Mouse (Mus musculus) kidney, embryonic 14.5 days (tissue): Measurements from ENCODE around the gene Trib3. TPM values are rescaled to one million over a fixed set of nuclear protein-coding genes. Genes with fewer than 3 reads are reported as not detected.
A peak's percentile ranks its signal among the peaks of the same experiment; 100 is the strongest.
"Not testable (repeated sequence)": the region's sequence is repeated elsewhere in the genome, so short reads cannot be mapped to it uniquely, and the experiment has no call there.

ENCODE experiments used
- ATAC-seq: fragments of 200-750 bp; cut with Nextera tagmentation; 2 replicates; pipeline ENCODE4 v1.8.0; 2017; ENCODE audit warnings: moderate number of reproducible peaks, mild to moderate bottlenecking, moderate TSS enrichment, moderate library complexity; ENCODE audit not compliant: low FRiP score, low TSS enrichment
- H3K27ac ChIP-seq: fragments of 300-500 bp; sonication (generic); 2 replicates; pipeline ENCODE4 v1.5.1; 2014; ENCODE audit warnings: low read depth, mild to moderate bottlenecking, low read length, moderate library complexity, mixed read lengths
- H3K27me3 ChIP-seq: fragments of 300-500 bp; sonication (generic); 2 replicates; pipeline ENCODE4 v1.6.1; 2014; ENCODE audit warnings: mild to moderate bottlenecking, low read length; ENCODE audit not compliant: control insufficient read depth, insufficient read depth
- H3K36me3 ChIP-seq: fragments of 300-500 bp; sonication (generic); 2 replicates; pipeline ENCODE4 v1.6.1; 2014; ENCODE audit warnings: low read length, mixed read lengths; ENCODE audit not compliant: control insufficient read depth, insufficient read depth
- H3K4me1 ChIP-seq: fragments of 300-500 bp; sonication (generic); 2 replicates; pipeline ENCODE4 v1.6.1; 2014; ENCODE audit warnings: low read length, mixed read lengths; ENCODE audit not compliant: control insufficient read depth, insufficient read depth
- H3K4me2 ChIP-seq: fragments of 300-500 bp; sonication (generic); replicated peaks from 2 replicates; pipeline ENCODE4 v1.6.1; 2014; ENCODE audit warnings: low read depth, mild to moderate bottlenecking, low read length
- H3K4me3 ChIP-seq: fragments of 300-500 bp; sonication (generic); 2 replicates; pipeline ENCODE4 v1.5.1; 2014; ENCODE audit warnings: mild to moderate bottlenecking, low read length
- H3K9ac ChIP-seq: fragments of 300-500 bp; sonication (generic); 2 replicates; pipeline ENCODE4 v1.6.1; 2014; ENCODE audit warnings: low read depth, mild to moderate bottlenecking, low read length, moderate library complexity
- H3K9me3 ChIP-seq: fragments of 300-500 bp; sonication (generic); 2 replicates; pipeline ENCODE4 v1.6.1; 2016; ENCODE audit warnings: low read length; ENCODE audit not compliant: control insufficient read depth
- WGBS: fragments of 180-500 bp; shearing (Covaris S2); extraction: QIAGEN DNeasy Blood & Tissue Kit; methylation state at CpG from one replicate; pipeline ENCODE4 v1.1.7; 2014; 5-methylcytosine and 5-hydroxymethylcytosine counted together
- polyA plus RNA-seq: library from polyadenylated mRNA; unstranded; fragments of >200 nt; fragmentation: Nextera tagmentation; extraction: Ambion mirVana; gene quantifications from 2 replicates; pipeline ENCODE4 v1.2.1, GENCODE M21; 2014

The Trib3 gene
- polyA plus RNA-seq, 1 experiment from 2014 or later = 0.57 TPM

DNA sequence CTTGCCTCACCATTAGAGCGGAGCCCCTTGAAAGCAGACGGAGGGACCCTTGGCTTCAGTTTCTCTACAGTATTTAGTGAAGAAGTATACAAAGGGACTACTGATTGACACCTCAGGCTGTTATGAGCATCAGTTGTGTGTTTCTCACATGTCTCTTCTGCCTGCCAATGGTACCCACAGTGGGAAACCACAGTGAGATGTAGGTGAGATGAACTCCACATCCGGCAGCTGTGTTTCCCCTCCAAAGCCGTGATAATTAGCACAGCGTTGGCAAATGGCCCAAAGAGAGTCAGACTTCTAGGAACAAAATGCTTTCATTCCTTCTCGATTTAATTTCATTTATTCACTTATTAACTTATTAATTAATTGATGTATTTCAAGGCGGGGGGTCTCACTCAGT lies 28.3 kb upstream of the Trib3 start:
- Histone ChIP-seq H3K4me3 (no peak overlapping the region), H3K4me1 (peaks cover 6% of the 10 kb centered on the region; the same call in 1 of the 2 replicates), H3K36me3 (no peaks in the 10 kb centered on the region), H3K27me3 (peaks cover 8% of the 10 kb centered on the region), H3K27ac (no peak overlapping the region), H3K4me2 (no peak overlapping the region), H3K9ac (no peak overlapping the region), H3K9me3 (no peaks in the 10 kb centered on the region)
- 84% methylated on average over 7 of the region's 7 CpGs for WGBS
- no peak for ATAC-seq

- Histone ChIP-seq H3K36me3 (no peaks in the 10 kb centered on the region), H3K4me3 (no peak overlapping the region), H3K4me2 (no peak overlapping the region), H3K27me3 (no peaks in the 10 kb centered on the region; the same call in 1 of the 2 replicates), H3K4me1 (0 out of 2 replicates have a peak, but pooled peaks cover 3% of the 10 kb centered on the region), H3K9ac (no peak overlapping the region), H3K9me3 (no peaks in the 10 kb centered on the region), H3K27ac (no peak overlapping the region)
- ATAC-seq = peak; percentile 41; the same call in 1 of the 2 replicates
- WGBS = 30% methylated on average over 14 of the region's 14 CpGs
These were observed 24.8 kb upstream of the Trib3 start for GRCm38 (mm10) chr2:152368532-152369140.

DNA sequence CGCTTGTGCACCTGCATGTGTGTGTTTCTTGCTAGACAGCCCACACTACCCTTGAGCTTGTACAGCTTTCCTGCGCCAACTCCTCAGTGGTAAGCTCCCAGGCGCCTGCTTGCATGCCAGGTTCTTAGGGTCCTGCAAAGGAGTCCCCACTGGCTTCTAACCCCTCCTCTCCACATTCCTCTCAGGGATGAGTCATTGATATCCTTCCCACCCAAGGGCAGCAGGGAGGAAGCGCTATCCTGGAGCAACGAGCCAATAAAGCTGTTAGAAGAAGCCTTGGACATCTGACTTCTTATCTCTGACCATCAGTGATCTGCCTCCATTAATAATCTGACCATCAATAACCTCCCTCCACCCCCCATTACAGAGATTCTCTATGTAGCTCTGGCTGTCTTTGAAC lies 24.1 kb upstream of the Trib3 start:
- Histone ChIP-seq H3K4me3 (no peak overlapping the region), H3K36me3 (no peaks in the 10 kb centered on the region), H3K4me1 (0 out of 2 replicates have a peak, but pooled peaks cover 5% of the 10 kb centered on the region), H3K4me2 (no peak overlapping the region), H3K9ac (no peak overlapping the region), H3K9me3 (no peaks in the 10 kb centered on the region), H3K27me3 (no peaks in the 10 kb centered on the region; the same call in 1 of the 2 replicates), H3K27ac (no peak overlapping the region)
- no peak for ATAC-seq
- 70% methylated on average over 5 of the region's 5 CpGs for WGBS

- no peaks in the 10 kb centered on the region for H3K9me3 ChIP-seq
- H3K27me3 ChIP-seq = no peaks in the 10 kb centered on the region
- 0 out of 2 replicates have a peak overlapping the region, but pooled peaks have one; percentile 6 for H3K4me3 ChIP-seq
- H3K27ac ChIP-seq = peak overlapping the region; percentile 17; the same call in 1 of the 2 replicates
- peak; percentile 75 for ATAC-seq
- WGBS = 11% methylated on average over 17 of the region's 17 CpGs
- H3K4me1 ChIP-seq = peaks cover 8% of the 10 kb centered on the region; the same call in 1 of the 2 replicates
- peak overlapping the region; percentile 37 for H3K4me2 ChIP-seq
- H3K9ac ChIP-seq = no peak overlapping the region
- no peaks in the 10 kb centered on the region for H3K36me3 ChIP-seq
These were observed 19.7 kb upstream of the Trib3 start for GRCm38 (mm10) chr2:152363245-152364147.

DNA sequence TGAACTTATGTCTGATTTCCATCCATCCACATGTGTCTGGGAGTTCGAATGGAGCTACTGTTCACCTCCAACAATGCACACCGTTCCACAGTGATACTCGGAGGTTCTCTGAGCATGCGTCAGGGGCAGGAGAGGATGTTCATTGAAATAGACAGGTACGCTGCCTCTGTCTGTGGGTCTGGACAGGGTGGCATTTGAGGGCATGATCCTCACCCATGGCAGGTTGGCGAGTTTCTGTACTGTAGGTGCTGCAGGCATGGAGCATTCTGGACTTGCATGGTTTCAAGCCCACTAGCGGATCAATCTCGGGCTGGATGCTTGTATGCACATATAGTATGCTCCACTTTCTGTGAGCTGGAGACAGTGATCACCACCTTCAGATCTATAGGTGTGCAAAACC lies 17.4 kb upstream of the Trib3 start:
- Histone ChIP-seq H3K9me3 (no peaks in the 10 kb centered on the region), H3K36me3 (no peaks in the 10 kb centered on the region), H3K27ac (no peak overlapping the region), H3K4me1 (peaks cover 8% of the 10 kb centered on the region; the same call in 1 of the 2 replicates), H3K4me3 (no peak overlapping the region), H3K27me3 (no peaks in the 10 kb centered on the region), H3K9ac (no peak overlapping the region), H3K4me2 (no peak overlapping the region)
- no peak for ATAC-seq
- 92% methylated on average over 8 of the region's 8 CpGs for WGBS

DNA sequence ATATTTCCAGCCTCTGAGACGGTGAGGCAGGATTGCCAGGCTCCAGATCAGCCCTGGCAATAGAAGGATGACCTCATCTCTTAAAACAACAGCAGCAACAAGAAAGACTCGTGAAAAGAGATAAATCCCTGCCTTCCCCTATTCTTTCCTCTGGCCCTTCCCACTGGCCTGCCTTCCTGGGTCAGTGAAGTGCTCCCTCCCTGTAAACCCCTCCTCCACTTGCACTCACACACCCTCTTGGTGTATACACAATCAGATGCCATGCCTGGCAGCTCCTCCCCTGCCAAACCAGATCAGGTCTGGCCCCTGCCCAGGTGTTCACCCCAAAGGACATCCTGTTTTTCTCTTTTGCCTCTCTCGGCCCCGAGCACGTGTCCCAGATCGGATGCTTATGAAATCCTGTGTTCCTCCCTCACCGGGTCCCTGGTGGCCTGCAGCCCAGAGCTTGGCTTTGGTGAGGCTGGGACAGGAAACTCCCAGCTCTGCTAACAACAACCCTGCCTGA lies 16.5 kb upstream of the Trib3 start:
- H3K4me1 ChIP-seq = peaks cover 8% of the 10 kb centered on the region; the same call in 1 of the 2 replicates
- H3K27me3 ChIP-seq = no peaks in the 10 kb centered on the region
- no peak overlapping the region for H3K4me2 ChIP-seq
- H3K9me3 ChIP-seq = no peaks in the 10 kb centered on the region
- WGBS = 48% methylated on average over 7 of the region's 7 CpGs
- no peaks in the 10 kb centered on the region for H3K36me3 ChIP-seq
- H3K27ac ChIP-seq = no peak overlapping the region
- H3K9ac ChIP-seq = no peak overlapping the region
- ATAC-seq = no peak
- H3K4me3 ChIP-seq = no peak overlapping the region

GRCm38 (mm10) chr2:152359616-152360015 lies 15.8 kb upstream of the Trib3 start:
- H3K27ac ChIP-seq = no peak overlapping the region
- peaks cover 8% of the 10 kb centered on the region; the same call in 1 of the 2 replicates for H3K4me1 ChIP-seq
- H3K27me3 ChIP-seq = no peaks in the 10 kb centered on the region
- ATAC-seq = no peak
- no peak overlapping the region for H3K4me3 ChIP-seq
- no peaks in the 10 kb centered on the region for H3K36me3 ChIP-seq
- 50% methylated on average over 5 of the region's 5 CpGs for WGBS
- no peak overlapping the region for H3K4me2 ChIP-seq
- H3K9ac ChIP-seq = no peak overlapping the region
- H3K9me3 ChIP-seq = no peaks in the 10 kb centered on the region

- H3K9me3 ChIP-seq, H3K4me3 ChIP-seq, H3K36me3 ChIP-seq, H3K4me1 ChIP-seq, ATAC-seq, H3K27ac ChIP-seq, H3K27me3 ChIP-seq, H3K9ac ChIP-seq, H3K4me2 ChIP-seq: not testable (repeated sequence)
- 76% methylated on average over 5 of the region's 5 CpGs for WGBS
These were observed 15.1 kb upstream of the Trib3 start for GRCm38 (mm10) chr2:152358977-152359376.
